Mouse (Mus musculus) C2C12 (cell line): ENCODE measurements at regions not wholly inside any gene's neighbourhood (a gene's known extent, or its start where the extent isn't known, plus 50 kb on each side); places are given as distances from the start of the nearest gene placed in this dataset.

Experiments
- CEBPB ChIP-seq: IDR thresholded peaks from one replicate; pipeline ENCODE4 v1.6.1; 2011; ENCODE audit warnings: low read depth, mild to moderate bottlenecking, control low read depth, moderate library complexity
- CTCF ChIP-seq: IDR thresholded peaks from one replicate; pipeline ENCODE4 v1.5.1; 2011; ENCODE audit not compliant: control insufficient read depth, insufficient read depth, insufficient read length
- MYOG ChIP-seq: IDR thresholded peaks from one replicate; pipeline ENCODE4 v1.6.1; 2011; ENCODE audit not compliant: control insufficient read depth, insufficient read length; ENCODE audit errors: extremely low read depth
- USF1 ChIP-seq: IDR thresholded peaks from one replicate; pipeline ENCODE4 v1.6.1; 2011; ENCODE audit warnings: low read depth, mild to moderate bottlenecking, control low read depth, moderate library complexity

DNA sequence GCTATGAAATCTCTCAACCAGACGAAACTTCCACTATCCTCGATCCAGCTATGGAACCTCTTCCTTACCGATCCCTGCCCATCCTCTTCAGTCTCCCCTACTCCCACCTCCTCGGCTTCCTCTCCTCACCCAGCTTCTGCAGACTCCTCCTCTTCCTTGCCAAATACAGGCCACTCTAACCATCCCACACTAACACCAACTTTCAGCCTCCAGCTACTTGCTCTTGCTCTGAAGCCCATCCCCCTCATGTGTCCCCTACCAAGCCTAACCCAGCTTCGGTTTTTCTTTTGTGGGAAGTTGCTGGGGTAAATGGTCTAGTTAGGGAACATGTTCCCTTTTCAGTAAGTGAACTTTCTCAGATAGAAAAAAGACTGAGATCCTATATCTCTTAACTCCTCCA, 80.8 kb downstream of the Tmem17 start:
- no peak for TF ChIP-seq MYOG
- no peak for TF ChIP-seq CTCF
- no peak for TF ChIP-seq USF1
- no peak for TF ChIP-seq CEBPB
